Mouse (Mus musculus): ENCODE data around the gene Pdzrn3. TPM values are rescaled to one million over a fixed set of nuclear protein-coding genes. Genes with fewer than 3 reads are reported as not detected.

Gene Pdzrn3
- total and polyA plus RNA-seq, 3 experiments, result 0.08 TPM; not detected in 2

DNA sequence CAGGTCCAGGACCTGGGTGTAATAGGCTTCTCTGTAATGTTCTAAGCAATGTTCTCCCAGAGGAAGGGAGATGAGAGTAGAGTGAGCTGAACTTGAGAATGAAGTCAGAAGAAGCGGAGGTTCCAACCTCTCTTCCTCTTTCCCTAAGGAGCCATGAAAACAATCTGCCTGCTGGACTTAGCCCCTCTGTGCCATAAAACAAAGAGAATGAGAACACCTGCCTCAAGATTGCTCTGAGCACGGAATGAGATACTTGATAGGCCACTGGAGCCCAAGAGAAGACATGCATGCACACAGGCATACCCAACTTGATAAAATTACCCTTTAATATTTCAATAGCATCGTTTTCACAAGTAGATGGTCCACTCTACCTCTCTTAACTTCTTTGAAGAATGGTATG lies 133.3 kb downstream of the Pdzrn3 start:
- no peaks in the 10 kb centered on the region for H3K36me3 ChIP-seq (ENCODE audit: control insufficient read depth in 1 of 2, insufficient read depth in 2 of 2, low read length in 2 of 2)
- DNase-seq (ENCODE audit: low read depth, low spot score), result no peak
- no peaks in the 10 kb centered on the region for H3K9me3 ChIP-seq (replicated peaks; ENCODE audit: insufficient read depth, low read length)
- TF ChIP-seq GATA1 (IDR thresholded peaks at IDR 0.05; ENCODE audit: low read depth, low read length) (no peak), NRF1 (IDR thresholded peaks at IDR 0.05; ENCODE audit: insufficient read depth, low read depth, low read length, poor library complexity, severe bottlenecking) (no peak), ETS1 (IDR thresholded peaks at IDR 0.05; ENCODE audit: low read depth, low read length) (no peak), ZNF384 (IDR thresholded peaks at IDR 0.05; ENCODE audit: low read depth, low read length) (no peak), JUND (IDR thresholded peaks at IDR 0.05; ENCODE audit: low read depth, low read length) (no peak), GABPA (IDR thresholded peaks at IDR 0.05; ENCODE audit: low read depth, low read length) (no peak), RAD21 (IDR thresholded peaks at IDR 0.05; ENCODE audit: low read depth, low read length) (no peak), CTCF (IDR thresholded peaks at IDR 0.05 in 2 of 3, conservative IDR thresholded peaks at IDR 0.05 in 1 of 3; ENCODE audit: control insufficient read depth in 1 of 3, insufficient read depth in 1 of 3, low read depth in 2 of 3, low read length in 3 of 3, poor library complexity in 1 of 3, severe bottlenecking in 1 of 3) (no peak), ZC3H11A (IDR thresholded peaks at IDR 0.05; ENCODE audit: low read depth, low read length) (no peak), RCOR1 (IDR thresholded peaks at IDR 0.05; ENCODE audit: low read depth, low read length) (no peak), MAFK (IDR thresholded peaks at IDR 0.05; ENCODE audit: borderline replicate concordance, low read depth, low read length) (no peak), MYB (IDR thresholded peaks at IDR 0.05; ENCODE audit: low read depth, low read length) (no peak), HCFC1 (IDR thresholded peaks at IDR 0.05; ENCODE audit: low read depth, low read length) (no peak), MEF2A (IDR thresholded peaks at IDR 0.05; ENCODE audit: extremely low read depth, insufficient replicate concordance, low read depth, low read length, poor library complexity, severe bottlenecking) (no peak), TBP (IDR thresholded peaks at IDR 0.05; ENCODE audit: low read depth, low read length) (no peak), ZMIZ1 (IDR thresholded peaks at IDR 0.05; ENCODE audit: low read depth, low read length) (no peak), KAT2A (conservative IDR thresholded peaks at IDR 0.05; ENCODE audit: low read depth, low read length) (no peak), TAL1 (IDR thresholded peaks at IDR 0.05; ENCODE audit: low read length) (no peak), MXI1 (IDR thresholded peaks at IDR 0.05; ENCODE audit: low read depth, low read length) (no peak)
- H3K4me3 ChIP-seq (ENCODE audit: control insufficient read depth in 1 of 2, insufficient read depth in 1 of 2, low read depth in 2 of 2, low read length in 2 of 2), result no peak overlapping the region
- no peak overlapping the region for H3K27ac ChIP-seq (ENCODE audit: control insufficient read depth, low read depth, low read length)
- no peak overlapping the region for H3K9ac ChIP-seq (ENCODE audit: control insufficient read depth, low read depth, low read length, poor library complexity, severe bottlenecking)
- no peaks in the 10 kb centered on the region for H3K79me2 ChIP-seq (ENCODE audit: control insufficient read depth, insufficient read depth, low read length, poor library complexity)
- peaks cover 0 to 2% of the 10 kb centered on the region in 2 experiments; a peak in 1 of 4 replicates for H3K27me3 ChIP-seq (ENCODE audit: control insufficient read depth in 1 of 2, insufficient read depth in 2 of 2, low read length in 2 of 2)
- no peaks in the 10 kb centered on the region for H3K4me1 ChIP-seq (ENCODE audit: control insufficient read depth in 1 of 2, insufficient read depth in 2 of 2, low read length in 2 of 2)

DNA sequence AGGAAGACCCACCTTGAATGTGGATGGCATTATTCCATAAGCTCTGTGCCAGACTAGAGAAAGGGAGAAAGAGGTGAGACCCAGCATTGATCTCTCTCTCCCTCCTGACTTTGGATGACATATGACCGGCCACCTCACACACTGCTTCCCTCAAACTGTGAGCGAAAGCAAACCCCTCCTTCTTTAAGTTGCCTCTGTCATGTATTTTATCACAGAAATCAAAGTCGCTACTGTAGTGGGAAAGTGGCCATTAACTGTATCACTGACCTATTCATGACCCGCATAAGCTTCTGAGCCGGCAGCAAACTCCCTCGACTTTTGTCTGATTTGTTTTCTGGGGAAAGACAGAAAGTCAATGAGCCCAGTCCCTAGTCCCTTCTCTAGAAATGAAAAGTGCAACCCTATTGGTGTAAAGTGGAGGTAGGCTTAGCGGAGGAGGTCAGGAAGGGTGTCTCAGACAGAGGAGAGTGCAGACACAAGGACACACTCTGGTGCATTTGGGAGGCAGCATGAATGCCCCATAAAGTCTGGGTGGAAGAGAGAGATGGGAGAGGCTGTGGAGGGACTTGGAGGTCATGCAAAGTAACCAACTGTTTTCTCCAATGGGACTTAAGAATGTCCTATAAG lies 134.4 kb downstream of the Pdzrn3 start:
- TF ChIP-seq KAT2A (conservative IDR thresholded peaks at IDR 0.05; ENCODE audit: low read depth, low read length), result no peak
- no peak for TF ChIP-seq ZMIZ1 (IDR thresholded peaks at IDR 0.05; ENCODE audit: low read depth, low read length)
- TF ChIP-seq SMC3 (IDR thresholded peaks at IDR 0.05; ENCODE audit: low read depth, low read length), result no peak
- TF ChIP-seq HCFC1 (IDR thresholded peaks at IDR 0.05; ENCODE audit: low read depth, low read length), result no peak
- no peak for TF ChIP-seq ZNF384 (IDR thresholded peaks at IDR 0.05; ENCODE audit: low read depth, low read length)
- TF ChIP-seq CTCF (IDR thresholded peaks at IDR 0.05 in 2 of 3, conservative IDR thresholded peaks at IDR 0.05 in 1 of 3; ENCODE audit: control insufficient read depth in 1 of 3, insufficient read depth in 1 of 3, low read depth in 2 of 3, low read length in 3 of 3, poor library complexity in 1 of 3, severe bottlenecking in 1 of 3), result no peak
- TF ChIP-seq RAD21 (IDR thresholded peaks at IDR 0.05; ENCODE audit: low read depth, low read length), result no peak
- no peak for DNase-seq (ENCODE audit: low read depth, low spot score)
- H3K4me1 ChIP-seq (ENCODE audit: control insufficient read depth in 1 of 2, insufficient read depth in 2 of 2, low read length in 2 of 2), result no peaks in the 10 kb centered on the region
- no peaks in the 10 kb centered on the region for H3K79me2 ChIP-seq (ENCODE audit: control insufficient read depth, insufficient read depth, low read length, poor library complexity)
- no peaks in the 10 kb centered on the region for H3K9me3 ChIP-seq (replicated peaks; ENCODE audit: insufficient read depth, low read length)
- no peaks in the 10 kb centered on the region for H3K36me3 ChIP-seq (ENCODE audit: control insufficient read depth in 1 of 2, insufficient read depth in 2 of 2, low read length in 2 of 2)
- H3K9ac ChIP-seq (ENCODE audit: control insufficient read depth, low read depth, low read length, poor library complexity, severe bottlenecking), result no peak overlapping the region
- no peak overlapping the region for H3K4me3 ChIP-seq (ENCODE audit: control insufficient read depth in 1 of 2, insufficient read depth in 1 of 2, low read depth in 2 of 2, low read length in 2 of 2)
- H3K27me3 ChIP-seq (ENCODE audit: control insufficient read depth in 1 of 2, insufficient read depth in 2 of 2, low read length in 2 of 2), result peaks cover 0 to 2% of the 10 kb centered on the region in 2 experiments; a peak in 2 of 4 replicates
- no peak overlapping the region for H3K27ac ChIP-seq (ENCODE audit: control insufficient read depth, low read depth, low read length)
